Mouse (Mus musculus) MEL (cell line): ENCODE measurements around the gene Gm49373. TPM values are rescaled to one million over a fixed set of nuclear protein-coding genes. Genes with fewer than 3 reads are reported as not detected.

ENCODE experiments used
- DNase-seq: peaks from one replicate; pipeline ENCODE4 v3.0.0; 2011; ENCODE audit warnings: low read depth, low spot score
- H3K27ac ChIP-seq: 2 replicates; pipeline ENCODE4 v1.5.1; 2012; ENCODE audit warnings: low read depth, mild to moderate bottlenecking, control low read depth, low read length, moderate library complexity; ENCODE audit not compliant: control insufficient read depth
- H3K27me3 ChIP-seq, 2 experiments: fragments of 150-350 bp in 1 of 2; sonication (generic) in 1 of 2; 2 replicates each; pipeline ENCODE4 v1.6.1; 2012; ENCODE audit warnings: low read length in 2 of 2, mild to moderate bottlenecking in 2 of 2, improper control_type of control experiment in 1 of 2, moderate library complexity in 1 of 2; ENCODE audit not compliant: insufficient read depth in 2 of 2, control insufficient read depth in 1 of 2
- H3K36me3 ChIP-seq, 2 experiments: 2 replicates each; pipeline ENCODE4 v1.6.1; 2012 to 2014; ENCODE audit warnings: low read length in 2 of 2, improper control_type of control experiment in 1 of 2, inconsistent platforms in 1 of 2, mild to moderate bottlenecking in 1 of 2; ENCODE audit not compliant: insufficient read depth in 2 of 2, control insufficient read depth in 1 of 2
- H3K4me1 ChIP-seq, 2 experiments: fragments of 150-350 bp in 1 of 2; sonication (generic) in 1 of 2; 2 replicates each; pipeline ENCODE4 v1.6.1; 2012; ENCODE audit warnings: low read length in 2 of 2, improper control_type of control experiment in 1 of 2, mild to moderate bottlenecking in 1 of 2; ENCODE audit not compliant: insufficient read depth in 2 of 2, control insufficient read depth in 1 of 2
- H3K4me3 ChIP-seq, 2 experiments: fragments of 150-350 bp in 1 of 2; sonication (generic) in 1 of 2; 2 replicates each; pipeline ENCODE4 v1.5.1; 2012; ENCODE audit warnings: low read depth in 2 of 2, low read length in 2 of 2, mild to moderate bottlenecking in 2 of 2, moderate library complexity in 2 of 2, control low read depth in 1 of 2, improper control_type of control experiment in 1 of 2; ENCODE audit not compliant: control insufficient read depth in 1 of 2, insufficient read depth in 1 of 2
- H3K79me2 ChIP-seq: 2 replicates; pipeline ENCODE4 v1.6.1; 2012; ENCODE audit warnings: mild to moderate bottlenecking, low read length, moderate library complexity; ENCODE audit not compliant: control insufficient read depth, poor library complexity, insufficient read depth
- H3K9ac ChIP-seq: 2 replicates; pipeline ENCODE4 v1.6.1; 2012; ENCODE audit warnings: low read depth, mild to moderate bottlenecking, control low read depth, low read length, moderate library complexity; ENCODE audit not compliant: control insufficient read depth, poor library complexity, severe bottlenecking
- H3K9me3 ChIP-seq: fragments of 150-350 bp; sonication (generic); replicated peaks from 2 replicates; pipeline ENCODE4 v1.6.1; 2012; ENCODE audit warnings: mild to moderate bottlenecking, low read length, improper control_type of control experiment, moderate library complexity; ENCODE audit not compliant: insufficient read depth
- CHD2 ChIP-seq: IDR thresholded peaks from 2 replicates; pipeline ENCODE4 v1.6.1; 2011; ENCODE audit warnings: low read length, improper control_type of control experiment
- CTCF ChIP-seq, 3 experiments: IDR thresholded peaks in 2 of 3; conservative IDR thresholded peaks in 1 of 3; 2 replicates each; pipeline ENCODE4 v1.5.1; 2011 to 2012; ENCODE audit warnings: low read length in 3 of 3, low read depth in 2 of 3, mild to moderate bottlenecking in 2 of 3, improper control_type of control experiment in 1 of 3, inconsistent platforms in 1 of 3, mixed read lengths in 1 of 3, moderate library complexity in 1 of 3; ENCODE audit not compliant: control insufficient read depth in 1 of 3, insufficient read depth in 1 of 3, poor library complexity in 1 of 3, severe bottlenecking in 1 of 3
- ELF1 ChIP-seq: IDR thresholded peaks from 2 replicates; pipeline ENCODE4 v1.6.1; 2014; ENCODE audit warnings: low read depth, mild to moderate bottlenecking, inconsistent platforms, low read length, improper control_type of control experiment, moderate library complexity
- EP300 ChIP-seq, 2 experiments: IDR thresholded peaks; 2 replicates each; pipeline ENCODE4 v1.6.1; 2011; ENCODE audit warnings: improper control_type of control experiment in 2 of 2, low read length in 2 of 2, low read depth in 1 of 2, mild to moderate bottlenecking in 1 of 2
- ETS1 ChIP-seq: IDR thresholded peaks from 2 replicates; pipeline ENCODE4 v1.6.1; 2012; ENCODE audit warnings: low read depth, mild to moderate bottlenecking, inconsistent platforms, low read length, improper control_type of control experiment, moderate library complexity
- JUND ChIP-seq: IDR thresholded peaks from 2 replicates; pipeline ENCODE4 v1.6.1; 2011; ENCODE audit warnings: low read depth, mild to moderate bottlenecking, improper control_type of control experiment, low read length
- KAT2A ChIP-seq: conservative IDR thresholded peaks from 2 replicates; pipeline ENCODE4 v1.6.1; 2012; ENCODE audit warnings: low read depth, low read length, improper control_type of control experiment, inconsistent platforms
- MAFK ChIP-seq: IDR thresholded peaks from 2 replicates; pipeline ENCODE4 v1.6.1; 2011; ENCODE audit warnings: low read depth, mild to moderate bottlenecking, low read length, improper control_type of control experiment, borderline replicate concordance
- MAX ChIP-seq: IDR thresholded peaks from 2 replicates; pipeline ENCODE4 v1.6.1; 2011; ENCODE audit warnings: low read length, improper control_type of control experiment
- MAZ ChIP-seq: IDR thresholded peaks from 2 replicates; pipeline ENCODE4 v1.6.1; 2012; ENCODE audit warnings: low read depth, mild to moderate bottlenecking, inconsistent platforms, low read length, improper control_type of control experiment
- MEF2A ChIP-seq: IDR thresholded peaks from 2 replicates; pipeline ENCODE4 v1.6.1; 2014; ENCODE audit warnings: low read depth, mild to moderate bottlenecking, inconsistent platforms, low read length, improper control_type of control experiment; ENCODE audit not compliant: poor library complexity, insufficient replicate concordance, severe bottlenecking; ENCODE audit errors: extremely low read depth
- MYB ChIP-seq: IDR thresholded peaks from 2 replicates; pipeline ENCODE4 v1.6.1; 2011; ENCODE audit warnings: mild to moderate bottlenecking, low read depth, low read length, improper control_type of control experiment
- POLR2A ChIP-seq, 2 experiments: IDR thresholded peaks; 2 replicates each; pipeline ENCODE4 v1.6.1; 2011 to 2012; ENCODE audit warnings: low read length in 2 of 2, mild to moderate bottlenecking in 2 of 2, control low read depth in 1 of 2, improper control_type of control experiment in 1 of 2, low read depth in 1 of 2, moderate library complexity in 1 of 2; ENCODE audit not compliant: control insufficient read depth in 1 of 2, insufficient read depth in 1 of 2, poor library complexity in 1 of 2
- RCOR1 ChIP-seq: IDR thresholded peaks from 2 replicates; pipeline ENCODE4 v1.6.1; 2012; ENCODE audit warnings: low read depth, mild to moderate bottlenecking, inconsistent platforms, low read length, improper control_type of control experiment
- SMC3 ChIP-seq: IDR thresholded peaks from 2 replicates; pipeline ENCODE4 v1.6.1; 2011; ENCODE audit warnings: low read depth, low read length, improper control_type of control experiment
- TBP ChIP-seq: IDR thresholded peaks from 2 replicates; pipeline ENCODE4 v1.8.0; 2011; ENCODE audit warnings: low read depth, low read length, improper control_type of control experiment
- TCF12 ChIP-seq: IDR thresholded peaks from 2 replicates; pipeline ENCODE4 v1.6.1; 2014; ENCODE audit warnings: low read depth, mild to moderate bottlenecking, inconsistent platforms, low read length, improper control_type of control experiment, moderate library complexity
- USF1 ChIP-seq: IDR thresholded peaks from 2 replicates; pipeline ENCODE4 v1.6.1; 2014; ENCODE audit warnings: low read depth, mild to moderate bottlenecking, inconsistent platforms, low read length, improper control_type of control experiment, moderate library complexity
- ZC3H11A ChIP-seq: IDR thresholded peaks from 2 replicates; pipeline ENCODE4 v1.6.1; 2012; ENCODE audit warnings: low read depth, mild to moderate bottlenecking, inconsistent platforms, low read length, improper control_type of control experiment
- ZMIZ1 ChIP-seq: IDR thresholded peaks from 2 replicates; pipeline ENCODE4 v1.6.1; 2012; ENCODE audit warnings: low read depth, mild to moderate bottlenecking, inconsistent platforms, low read length, improper control_type of control experiment, moderate library complexity
- polyA plus RNA-seq, 2 experiments: library from polyadenylated mRNA; stranded (reverse) in 1 of 2; unstranded in 1 of 2; fragments of >175 nt in 1 of 2; fragments of >200 nt in 1 of 2; gene quantifications; 2 replicates each; pipeline versions ENCODE4 v1.2.1 to v1.2.4; 2012; ENCODE audit warnings: low replicate concordance in 2 of 2, low read depth in 1 of 2; ENCODE audit not compliant: insufficient read length in 2 of 2, insufficient read depth in 1 of 2, missing spikeins in 1 of 2
- total RNA-seq: library from RNA; depleted of rRNA; stranded (reverse); fragments of 300-350 nt; gene quantifications from 2 replicates; pipeline ENCODE4 v1.2.3, GENCODE M21; 2012

Gene Gm49373
- total and polyA plus RNA-seq, 3 experiments: 6.4 to 8.3 TPM; not detected in 1

GRCm38 (mm10) chr9:21022726-21023125, 50.2 kb downstream of the Gm49373 start:
- H3K27me3 ChIP-seq: no peaks in the 10 kb centered on the region
- H3K79me2 ChIP-seq: no peaks in the 10 kb centered on the region
- peaks cover 0 to 14% of the 10 kb centered on the region in 2 experiments; a peak in 2 of 4 replicates for H3K4me1 ChIP-seq
- H3K36me3 ChIP-seq: peaks cover 0 to 8% of the 10 kb centered on the region in 2 experiments; a peak in 2 of 4 replicates
- no peak overlapping the region for H3K27ac ChIP-seq
- DNase-seq: no peak
- TF ChIP-seq MAX: no peak
- peak in 1 of 3 experiments; percentile 23; a peak in 1 of 6 replicates for TF ChIP-seq CTCF (IDR thresholded peaks at IDR 0.05 in 2 of 3, conservative IDR thresholded peaks at IDR 0.05 in 1 of 3; ENCODE audit: control insufficient read depth in 1 of 3, insufficient read depth in 1 of 3, low read depth in 2 of 3, low read length in 3 of 3, poor library complexity in 1 of 3, severe bottlenecking in 1 of 3)
- H3K9me3 ChIP-seq: no peaks in the 10 kb centered on the region
- H3K4me3 ChIP-seq: no peak overlapping the region
- no peak overlapping the region for H3K9ac ChIP-seq

- Histone ChIP-seq H3K9me3 (no peaks in the 10 kb centered on the region), H3K27me3 (no peaks in the 10 kb centered on the region), H3K36me3 (peaks cover 0 to 9% of the 10 kb centered on the region in 2 experiments; a peak in 2 of 4 replicates), H3K27ac (no peak overlapping the region), H3K4me1 (peaks cover 2 to 14% of the 10 kb centered on the region in 2 experiments), H3K9ac (no peak overlapping the region), H3K4me3 (no peak overlapping the region), H3K79me2 (peaks cover under 1% of the 10 kb centered on the region; the same call in 1 of the 2 replicates)
- no peak for DNase-seq
- TF ChIP-seq ELF1: no peak
- no peak for TF ChIP-seq USF1
- no peak for TF ChIP-seq ETS1
- no peak for TF ChIP-seq MEF2A
- no peak for TF ChIP-seq POLR2A (IDR thresholded peaks at IDR 0.05; ENCODE audit: control insufficient read depth in 1 of 2, insufficient read depth in 1 of 2, low read depth in 1 of 2, low read length in 2 of 2, poor library complexity in 1 of 2)
- no peak for TF ChIP-seq MYB
- TF ChIP-seq MAFK: no peak
- no peak for TF ChIP-seq ZC3H11A
- TF ChIP-seq MAX: no peak
- no peak for TF ChIP-seq EP300 (IDR thresholded peaks at IDR 0.05; ENCODE audit: low read depth in 1 of 2, low read length in 2 of 2)
- no peak for TF ChIP-seq JUND
- TF ChIP-seq TBP: no peak
- TF ChIP-seq TCF12: no peak
- no peak for TF ChIP-seq CHD2
- no peak for TF ChIP-seq SMC3
- TF ChIP-seq MAZ: no peak
- TF ChIP-seq CTCF (IDR thresholded peaks at IDR 0.05 in 2 of 3, conservative IDR thresholded peaks at IDR 0.05 in 1 of 3; ENCODE audit: control insufficient read depth in 1 of 3, insufficient read depth in 1 of 3, low read depth in 2 of 3, low read length in 3 of 3, poor library complexity in 1 of 3, severe bottlenecking in 1 of 3): no peak
- TF ChIP-seq KAT2A: no peak
- no peak for TF ChIP-seq RCOR1
- TF ChIP-seq ZMIZ1: no peak
These were observed 50.6 kb downstream of the Gm49373 start for GRCm38 (mm10) chr9:21022288-21022687.
